Mouse (Mus musculus) cerebellum, postnatal 36 days (tissue): Measurements from ENCODE around the gene Stx7.
"Not testable (repeated sequence)": the region's sequence is repeated elsewhere in the genome, so short reads cannot be mapped to it uniquely, and the experiment has no call there.

Experiments
- DNase-seq, 2 experiments: peaks; one replicate each; pipeline ENCODE4 v3.0.0; 2021 to 2022; ENCODE audit warnings: mixed read lengths in 2 of 2

Stx7 gene

DNA sequence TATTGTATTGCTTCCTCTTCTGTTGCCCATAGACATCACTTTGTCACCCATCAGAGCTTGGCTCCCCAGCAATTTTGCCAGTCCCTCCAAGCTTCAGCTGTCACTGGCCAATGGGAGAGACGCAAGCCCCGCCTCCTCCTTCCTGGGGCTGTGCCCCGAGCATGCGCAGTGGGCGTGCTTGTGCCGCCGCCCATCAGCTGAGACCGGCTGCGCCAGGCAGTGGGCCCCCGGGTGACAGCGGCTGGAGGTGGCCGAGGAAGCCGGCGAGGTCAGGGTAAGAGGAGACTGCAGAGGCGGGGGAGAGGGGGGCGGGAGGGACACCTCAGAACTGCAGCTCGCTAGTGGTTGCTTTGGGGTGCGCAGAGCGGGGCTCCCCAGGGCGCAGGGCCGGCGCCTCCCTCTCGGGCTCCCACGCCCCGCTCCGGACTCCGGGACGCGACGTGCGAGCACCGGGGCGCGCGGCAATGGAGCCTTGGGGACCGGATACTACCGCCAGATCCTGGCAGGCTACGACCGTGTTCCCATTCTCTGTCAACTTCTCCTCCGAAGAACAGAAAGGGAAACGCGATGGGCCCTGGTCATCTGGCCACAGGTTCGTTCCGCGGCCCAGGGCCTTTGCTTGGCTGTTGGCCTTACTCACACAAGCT, at the start of gene Stx7:
Gene Stx7, plus strand, starts transcription at position 168 of the 647 bp plus-strand sequence.
- peak; percentile 91 to 93 for DNase-seq

- not testable (repeated sequence) for DNase-seq
These were observed 47.3 kb upstream of the Stx7 start, which contains the start of gene Taar8c for GRCm38 (mm10) chr10:24101812-24102211. Gene Taar8c (minus strand): TSS chr10:24101912.

DNA sequence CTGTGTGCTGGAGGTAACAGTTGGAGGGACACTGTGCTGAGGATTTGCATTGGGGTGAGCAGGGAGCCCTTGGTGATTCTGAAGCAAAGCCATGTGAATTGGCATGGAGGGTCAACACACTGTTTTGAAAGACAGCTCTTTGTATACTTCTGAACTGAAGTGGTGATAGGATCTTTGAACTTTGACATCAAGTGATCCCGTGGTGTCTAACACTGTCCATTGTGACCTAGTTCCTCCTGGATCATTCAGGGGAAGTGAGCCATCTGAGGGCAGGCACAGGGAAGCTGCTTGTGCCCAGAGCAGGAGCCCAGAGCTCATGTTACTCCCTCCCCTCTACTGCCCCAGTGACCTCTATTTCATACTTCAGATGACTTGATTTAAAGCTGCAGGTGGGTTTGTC, 45.8 kb upstream of the Stx7 start:
- not testable (repeated sequence) for DNase-seq

GRCm38 (mm10) chr10:24107747-24108146, 41.4 kb upstream of the Stx7 start:
- no peak for DNase-seq

DNA sequence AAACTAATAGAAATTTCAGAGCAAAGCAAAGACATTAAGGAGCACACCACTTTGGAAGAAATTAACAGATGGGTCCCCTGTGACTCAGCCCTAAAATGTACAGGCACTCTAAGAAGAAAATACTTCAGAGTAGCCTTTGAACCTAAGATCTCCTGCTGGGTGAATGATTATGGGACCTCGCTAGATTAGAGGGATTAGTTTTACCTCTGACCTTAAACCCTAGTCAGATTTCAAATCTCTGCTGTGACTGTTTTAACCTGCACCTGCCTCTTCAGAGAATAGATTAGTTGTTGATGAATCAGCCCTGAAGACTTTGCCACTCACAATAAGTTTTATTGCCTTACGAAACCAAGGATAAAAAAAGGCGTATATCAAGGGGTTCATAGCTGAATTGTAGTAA, 40.9 kb upstream of the Stx7 start:
- DNase-seq = no peak

DNA sequence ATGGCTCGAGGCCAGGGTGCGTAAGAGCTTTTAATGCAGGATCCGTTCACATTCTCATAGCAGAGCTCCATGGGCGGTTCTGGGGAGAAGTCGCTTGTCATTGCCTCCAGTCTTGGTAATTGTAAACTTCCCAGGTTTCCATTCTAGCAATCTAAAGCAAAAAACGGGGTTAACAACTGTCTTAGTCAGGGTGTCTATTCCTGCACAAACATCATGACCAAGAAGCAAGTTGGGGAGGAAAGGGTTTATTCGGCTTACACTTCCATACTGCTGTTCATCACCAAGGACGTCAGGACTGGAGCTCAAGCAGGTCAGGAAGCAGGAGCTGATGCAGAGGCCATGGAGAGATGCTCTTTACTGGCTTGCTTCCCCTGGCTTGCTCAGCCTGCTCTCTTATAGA, 39.7 kb upstream of the Stx7 start, which contains the start of gene Taar9:
Gene Taar9, minus strand, starts transcription at position 101 of the 400 bp plus-strand sequence.
- not testable (repeated sequence) for DNase-seq

DNA sequence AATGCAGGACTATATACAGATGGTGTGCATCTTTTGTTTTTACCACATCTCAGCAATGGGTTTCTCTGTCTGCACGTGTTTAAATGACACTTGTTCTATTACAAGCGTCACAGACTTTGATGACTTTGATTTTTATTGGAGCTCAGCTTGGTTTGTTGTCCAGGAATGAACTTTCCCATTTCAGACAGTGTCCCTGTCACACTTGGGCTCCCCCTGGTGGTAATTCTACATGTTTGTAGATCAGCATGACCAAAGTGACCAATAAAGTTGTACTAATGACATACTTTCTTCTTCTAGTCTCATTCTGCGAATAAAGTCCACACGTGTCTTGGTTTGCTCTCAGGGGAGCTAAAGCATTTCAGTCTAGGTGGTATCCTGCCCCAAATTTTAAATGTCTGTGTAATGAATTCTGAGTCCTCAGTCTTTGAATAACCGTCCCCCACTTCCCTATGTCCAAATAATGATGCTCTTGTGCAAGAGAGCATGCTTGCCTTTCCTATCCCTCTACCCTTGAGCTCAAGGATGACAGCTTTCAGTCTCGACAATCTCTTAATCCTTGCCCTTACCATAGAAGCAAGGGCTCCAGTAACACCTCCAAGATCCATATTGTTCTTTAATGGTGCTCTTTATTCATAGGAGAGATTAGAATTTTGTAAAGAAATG, 37.9 kb upstream of the Stx7 start:
- DNase-seq = peak; percentile 11 to 16

DNA sequence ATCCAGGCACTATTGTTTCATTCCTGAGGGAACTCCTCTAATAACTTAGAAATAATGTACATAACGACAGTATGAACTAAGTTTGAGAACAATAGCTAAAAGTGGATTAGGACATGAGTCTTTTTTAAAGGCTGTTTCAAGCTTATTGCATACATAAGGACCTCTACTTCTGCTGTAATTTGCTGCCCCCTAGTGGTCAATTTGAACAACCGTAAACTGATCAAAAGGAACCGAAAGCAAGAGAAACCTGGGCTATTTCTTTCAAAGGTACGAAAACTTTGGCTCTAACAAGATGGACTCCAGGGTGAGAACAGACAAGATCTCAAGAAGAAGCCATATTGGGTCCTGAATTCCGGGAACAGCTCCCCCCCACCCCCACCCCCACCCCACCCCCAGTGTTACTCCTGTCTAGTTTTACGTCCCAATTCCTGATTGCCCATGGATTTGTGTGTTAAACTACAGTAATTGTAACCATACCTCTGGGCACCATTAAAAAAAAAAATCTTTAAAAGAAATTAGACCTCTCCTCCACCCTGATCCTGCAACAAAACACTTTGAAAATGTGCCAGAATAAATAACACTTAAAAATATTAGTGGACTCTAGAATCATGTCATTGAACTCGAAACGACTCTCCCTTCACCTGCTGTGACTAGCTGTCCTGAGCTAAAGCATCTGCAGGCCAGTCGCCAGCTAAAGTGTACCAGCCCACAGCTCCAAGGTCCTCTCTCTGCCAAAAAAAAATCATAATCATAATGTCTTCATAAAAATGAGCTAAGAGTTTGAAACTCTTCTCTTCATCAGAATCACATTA, 17.4 kb upstream of the Stx7 start:
- DNase-seq = peak; percentile 33 to 55

DNA sequence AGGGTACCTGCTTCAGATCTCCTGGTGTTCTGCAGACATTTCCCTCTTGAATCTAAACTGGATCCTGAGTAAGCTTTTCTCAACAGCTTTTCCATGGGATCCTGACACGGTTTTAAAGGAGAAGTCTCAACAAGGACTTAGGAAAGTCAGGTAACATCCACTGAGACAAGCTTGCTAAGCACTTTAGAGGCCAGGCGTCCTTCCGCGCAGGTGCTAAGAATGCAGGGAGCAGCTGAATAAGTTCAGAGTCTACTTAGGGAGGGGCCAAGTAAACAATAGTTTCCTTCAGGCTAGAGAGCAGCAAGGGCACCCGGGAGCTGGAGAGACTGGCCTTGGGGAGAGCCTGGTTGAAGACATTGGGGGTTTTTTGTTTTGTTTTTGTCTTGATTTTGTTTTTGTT, 16.8 kb upstream of the Stx7 start:
- no peak for DNase-seq

- no peak for DNase-seq
These were observed 16.0 kb upstream of the Stx7 start for GRCm38 (mm10) chr10:24133132-24133531.

GRCm38 (mm10) chr10:24134071-24134645, 14.9 kb upstream of the Stx7 start:
- no peak for DNase-seq

DNA sequence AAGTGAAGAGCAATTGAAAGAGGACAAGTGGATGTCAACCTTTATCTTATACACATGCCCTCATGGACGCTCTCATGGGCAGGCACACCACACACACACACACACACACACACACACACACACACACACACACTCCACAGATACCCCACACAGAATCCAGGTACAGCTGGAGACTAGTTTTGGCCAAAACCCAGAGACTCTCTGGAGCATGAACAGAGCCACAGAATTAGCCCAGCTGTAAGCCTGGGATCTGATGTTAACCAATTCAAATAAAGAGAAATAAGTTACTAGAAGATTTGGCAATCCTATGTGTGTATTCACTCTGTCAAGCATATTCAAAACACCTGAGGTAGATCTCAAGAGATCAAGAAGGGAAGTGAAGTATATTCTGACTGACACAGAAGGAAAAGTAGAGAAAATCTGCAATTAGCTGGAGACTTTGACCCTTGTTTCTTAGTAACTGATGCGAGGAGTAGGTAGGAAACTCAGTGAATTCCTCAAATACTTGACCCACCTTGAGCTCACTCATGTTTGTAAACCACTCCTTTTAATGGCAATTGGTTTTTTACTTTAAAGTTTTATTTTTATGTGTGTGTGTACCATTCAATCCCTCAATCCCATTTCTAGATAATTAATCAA, 10.4 kb upstream of the Stx7 start:
- DNase-seq = no peak

GRCm38 (mm10) chr10:24142735-24143134, 6.4 kb upstream of the Stx7 start:
- DNase-seq = no peak

DNA sequence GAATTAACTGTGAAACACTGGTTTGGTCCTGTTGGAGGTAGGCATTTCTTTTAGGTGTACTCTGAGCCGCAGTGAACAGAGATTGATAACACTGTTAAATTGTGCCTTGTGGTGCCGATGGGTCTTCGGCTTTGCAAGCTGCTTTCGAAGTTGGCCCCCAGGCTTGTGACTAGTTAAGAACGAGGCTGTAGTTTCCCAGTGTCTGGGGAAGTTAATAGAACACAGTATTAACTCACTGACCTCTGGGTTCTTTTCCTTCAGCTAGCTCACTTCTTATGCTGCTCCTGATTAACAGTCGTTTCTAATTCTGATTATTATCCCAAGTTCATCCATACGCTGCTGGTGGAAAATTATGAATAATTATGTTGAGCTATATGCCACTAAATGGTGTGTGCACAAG, 984 bp downstream of the Stx7 start:
- no peak for DNase-seq

- DNase-seq = no peak
These were observed 9.6 kb downstream of the Stx7 start for GRCm38 (mm10) chr10:24158470-24159254.

DNA sequence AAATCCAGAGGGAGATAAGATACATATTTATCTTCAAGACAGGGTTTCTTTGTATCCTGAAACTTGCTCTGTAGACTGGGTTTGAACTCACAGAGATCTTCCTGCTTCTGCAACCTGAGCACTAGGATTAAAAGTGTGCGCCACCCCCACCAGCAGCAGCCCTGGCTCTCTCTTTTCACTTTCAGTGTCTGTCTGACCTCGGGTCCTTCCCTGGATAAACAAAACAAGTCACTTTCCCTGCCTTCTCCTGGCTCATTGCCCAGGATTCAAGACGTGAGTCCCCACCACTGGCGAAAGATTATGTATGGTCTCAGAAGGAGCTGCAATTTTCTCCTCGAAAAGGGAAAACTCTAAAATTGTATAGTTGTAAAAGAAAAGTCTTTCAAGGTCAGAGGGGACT, 10.5 kb downstream of the Stx7 start:
- no peak for DNase-seq

DNA sequence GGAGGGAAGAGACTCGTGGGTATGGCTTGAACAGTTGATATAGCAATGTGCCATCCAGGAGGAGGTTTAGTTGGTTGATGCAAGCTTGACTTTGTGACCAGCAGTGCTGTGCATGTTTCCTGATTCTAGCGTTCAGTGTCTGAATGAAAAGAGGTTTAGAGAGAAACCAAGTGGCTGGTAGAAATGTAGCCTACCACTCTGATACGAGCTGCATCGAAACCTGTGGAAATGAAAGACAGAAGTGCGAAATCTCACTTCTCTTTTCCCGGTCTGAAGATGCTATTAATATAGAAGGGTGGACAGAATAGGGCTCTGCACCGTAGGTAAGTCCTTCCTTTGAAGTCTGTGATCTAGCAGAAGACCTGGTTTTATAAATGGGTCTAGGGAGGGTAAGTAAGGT, 11.2 kb downstream of the Stx7 start:
- no peak for DNase-seq

DNA sequence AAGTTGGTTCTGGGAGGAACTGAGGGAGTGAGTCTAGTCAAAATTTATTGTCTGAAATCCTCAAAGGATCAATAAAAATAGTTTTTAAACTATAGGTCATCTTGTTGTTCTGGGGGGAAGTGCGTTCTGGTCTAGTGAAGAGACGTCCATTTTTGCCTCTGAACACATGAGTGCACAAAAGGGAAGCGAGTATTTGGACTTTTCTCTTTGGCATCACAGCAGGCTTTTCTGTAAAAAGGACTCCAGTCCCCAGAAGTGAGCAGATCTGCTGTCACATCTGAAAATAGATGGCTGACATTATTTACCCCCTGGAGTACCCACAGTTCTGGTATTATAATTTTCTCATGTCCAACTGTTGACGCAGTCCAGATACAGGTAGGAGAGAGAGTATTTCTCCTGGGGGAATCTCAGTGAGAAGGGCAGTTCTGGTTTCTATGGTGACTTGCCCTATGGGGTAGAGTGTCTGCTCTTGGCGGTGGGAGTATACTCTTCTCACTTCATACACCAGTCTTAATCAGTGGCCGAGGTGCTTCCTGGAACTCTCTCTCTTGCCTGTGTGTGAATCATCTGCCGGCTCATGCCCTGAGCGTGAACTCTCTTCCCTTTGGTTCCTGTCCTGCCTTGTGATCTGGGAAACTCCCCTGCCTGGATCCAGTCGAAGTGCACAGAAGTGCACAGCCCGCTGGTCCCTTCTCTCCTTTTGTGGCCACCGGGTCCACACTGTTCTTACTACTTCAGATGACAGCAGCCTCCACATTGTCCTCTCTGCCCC, 15.2 kb downstream of the Stx7 start:
- peak in 1 of 2 experiments; percentile 21 for DNase-seq

DNA sequence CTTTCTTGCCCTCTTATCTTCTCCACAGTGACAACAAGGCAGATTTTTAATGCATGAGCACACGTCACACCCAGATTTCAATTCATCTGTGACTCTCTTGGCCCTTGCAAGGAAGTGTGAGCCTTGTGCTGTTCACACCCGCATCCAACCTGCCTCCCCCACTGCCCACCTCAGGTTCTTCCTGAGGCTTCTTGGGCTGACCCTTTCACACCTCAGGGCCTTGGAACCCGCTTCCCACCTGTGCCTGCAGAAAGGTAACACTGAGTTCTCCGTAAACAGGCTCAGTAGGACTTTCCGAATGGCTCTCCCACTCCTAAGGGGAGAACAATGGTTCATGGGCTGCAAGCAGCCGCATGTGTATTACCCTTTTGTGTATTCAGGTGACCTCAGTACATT, 15.8 kb downstream of the Stx7 start:
- DNase-seq = no peak

DNA sequence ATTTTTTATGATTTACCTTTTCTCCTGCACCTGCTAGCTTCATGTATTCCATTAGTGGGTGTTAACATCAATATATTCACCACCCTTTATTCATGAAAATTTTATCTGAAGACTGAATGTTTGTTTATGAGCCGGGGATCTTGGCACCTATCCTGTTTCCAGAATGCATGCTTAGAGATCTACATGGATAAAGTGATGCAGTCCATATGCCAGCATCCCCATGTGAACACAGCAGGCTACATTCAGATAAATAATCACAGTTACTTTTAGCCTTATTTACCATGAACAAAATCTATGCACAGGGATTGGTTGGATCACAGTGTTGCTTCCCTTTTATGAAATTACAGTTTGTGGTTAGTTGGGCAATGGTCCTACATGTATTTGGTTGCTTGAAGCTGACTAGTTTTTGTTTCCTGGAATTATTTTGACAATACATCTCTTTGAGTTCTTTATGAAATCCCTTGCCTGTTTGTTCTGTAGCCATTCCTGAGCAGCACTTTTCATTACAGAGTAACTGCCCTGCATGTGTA, 16.5 kb downstream of the Stx7 start:
- no peak for DNase-seq
